Mouse (Mus musculus): ENCODE measurements around the gene Asxl2. TPM values are rescaled to one million over a fixed set of nuclear protein-coding genes. Genes with fewer than 3 reads are reported as not detected.

Gene Asxl2
- total RNA-seq (2023), result 28.6 and 30.1 TPM in 2 replicates

GRCm38 (mm10) chr12:3426530-3427034 lies at the start of gene Asxl2:
Gene Asxl2 (plus strand): TSS chr12:3426857.

Other genes with a start within 250 kb of the Asxl2 start
- gene Rab10, start 116.9 kb upstream of the Asxl2 start, total RNA-seq (2023), result 35.1 and 37.6 TPM in 2 replicates
- gene Kif3c, start 61.7 kb upstream of the Asxl2 start, total RNA-seq (2023), result 0.88 and 1.4 TPM in 2 replicates
- 10.1 and 14.0 TPM in 2 replicates for gene Dtnb, start 145.5 kb downstream of the Asxl2 start, total RNA-seq (2023)